Mouse (Mus musculus) forebrain, embryonic 16.5 days (tissue): ENCODE results near the gene Lcorl. TPM values are rescaled to one million over a fixed set of nuclear protein-coding genes. Genes with fewer than 3 reads are reported as not detected.

Source experiments
- ATAC-seq: fragments of 200-750 bp; cut with Nextera tagmentation; 2 replicates; pipeline ENCODE4 v1.8.0; 2017; ENCODE audit warnings: mild to moderate bottlenecking, moderate library complexity
- H3K27ac ChIP-seq: fragments of 300-500 bp; sonication (generic); 2 replicates; pipeline ENCODE4 v1.5.1; 2014; ENCODE audit warnings: low read length, control low read depth
- H3K27me3 ChIP-seq: fragments of 300-500 bp; sonication (generic); replicated peaks from 2 replicates; pipeline ENCODE4 v1.6.1; 2014; ENCODE audit warnings: low read length; ENCODE audit not compliant: control insufficient read depth, insufficient read depth
- H3K36me3 ChIP-seq: fragments of 300-500 bp; sonication (generic); 2 replicates; pipeline ENCODE4 v1.6.1; 2014; ENCODE audit not compliant: control insufficient read depth, insufficient read depth
- H3K4me1 ChIP-seq: fragments of 300-500 bp; sonication (generic); replicated peaks from 2 replicates; pipeline ENCODE4 v1.6.1; 2014; ENCODE audit warnings: low read length; ENCODE audit not compliant: control insufficient read depth, insufficient read depth
- H3K4me2 ChIP-seq: fragments of 300-500 bp; sonication (generic); 2 replicates; pipeline ENCODE4 v1.6.1; 2014; ENCODE audit warnings: mild to moderate bottlenecking, low read length, control low read depth
- H3K4me3 ChIP-seq: fragments of 300-500 bp; sonication (generic); replicated peaks from 2 replicates; pipeline ENCODE4 v1.5.1; 2014; ENCODE audit warnings: mild to moderate bottlenecking, low read length, control low read depth
- H3K9ac ChIP-seq: fragments of 300-500 bp; sonication (generic); replicated peaks from 2 replicates; pipeline ENCODE4 v1.6.1; 2014; ENCODE audit warnings: low read depth, low read length, control low read depth
- H3K9me3 ChIP-seq: fragments of 300-500 bp; sonication (generic); 2 replicates; pipeline ENCODE4 v1.6.1; 2016; ENCODE audit warnings: low read length; ENCODE audit not compliant: control insufficient read depth
- WGBS: fragments of 180-500 bp; shearing (Covaris S2); extraction: QIAGEN DNeasy Blood & Tissue Kit; methylation state at CpG from one replicate; pipeline ENCODE4 v1.1.7; 2014; 5-methylcytosine and 5-hydroxymethylcytosine counted together
- polyA plus RNA-seq: library from polyadenylated mRNA; unstranded; fragments of >200 nt; fragmentation: Nextera tagmentation; extraction: Ambion mirVana; gene quantifications from 2 replicates; pipeline ENCODE4 v1.2.1, GENCODE M21; 2015

Lcorl gene
- polyA plus RNA-seq, 1 experiment from 2014 or later: 56.4 TPM

GRCm38 (mm10) chr5:45737911-45738310 is 119.5 kb downstream of the Lcorl start:
- H3K27ac ChIP-seq: no peak overlapping the region
- no peak for ATAC-seq
- no peak overlapping the region for H3K4me2 ChIP-seq
- WGBS: 91% methylated on average over 1 of the region's 1 CpGs
- H3K9ac ChIP-seq: no peak overlapping the region
- H3K9me3 ChIP-seq: no peaks in the 10 kb centered on the region
- no peaks in the 10 kb centered on the region for H3K27me3 ChIP-seq
- H3K4me1 ChIP-seq: no peaks in the 10 kb centered on the region
- no peak overlapping the region for H3K4me3 ChIP-seq
- peaks cover 9% of the 10 kb centered on the region for H3K36me3 ChIP-seq

GRCm38 (mm10) chr5:45733751-45734150 is 123.7 kb downstream of the Lcorl start:
- WGBS: 92% methylated on average over 2 of the region's 2 CpGs
- no peaks in the 10 kb centered on the region for H3K4me1 ChIP-seq
- no peak for ATAC-seq

GRCm38 (mm10) chr5:45718848-45719488 is 138.4 kb downstream of the Lcorl start:
- no peak overlapping the region for H3K4me3 ChIP-seq
- WGBS: 96% methylated on average over 6 of the region's 6 CpGs

More at GRCm38 (mm10) chr5:45733751-45734150, 123.7 kb downstream of the Lcorl start:
- no peak overlapping the region for H3K4me2 ChIP-seq
- no peak overlapping the region for H3K4me3 ChIP-seq
- H3K27me3 ChIP-seq: no peaks in the 10 kb centered on the region
- H3K27ac ChIP-seq: no peak overlapping the region
- H3K9me3 ChIP-seq: no peaks in the 10 kb centered on the region
- no peak overlapping the region for H3K9ac ChIP-seq
- H3K36me3 ChIP-seq: peaks cover 7% of the 10 kb centered on the region; the same call in 1 of the 2 replicates

GRCm38 (mm10) chr5:45709653-45710052 is 147.8 kb downstream of the Lcorl start:
- H3K27ac ChIP-seq: no peak overlapping the region
- no peak overlapping the region for H3K4me2 ChIP-seq
- WGBS: 97% methylated on average over 2 of the region's 2 CpGs
- no peaks in the 10 kb centered on the region for H3K36me3 ChIP-seq
- H3K4me3 ChIP-seq: no peak overlapping the region
- no peak for ATAC-seq
- H3K9me3 ChIP-seq: no peaks in the 10 kb centered on the region
- H3K4me1 ChIP-seq: no peaks in the 10 kb centered on the region
- H3K9ac ChIP-seq: no peak overlapping the region
- no peaks in the 10 kb centered on the region for H3K27me3 ChIP-seq

More at GRCm38 (mm10) chr5:45718848-45719488, 138.4 kb downstream of the Lcorl start:
- Histone ChIP-seq H3K36me3 (no peaks in the 10 kb centered on the region), H3K9me3 (no peaks in the 10 kb centered on the region), H3K27me3 (no peaks in the 10 kb centered on the region), H3K4me1 (no peaks in the 10 kb centered on the region), H3K27ac (no peak overlapping the region), H3K4me2 (no peak overlapping the region), H3K9ac (no peak overlapping the region)
- no peak for ATAC-seq

GRCm38 (mm10) chr5:45706811-45707210 is 150.6 kb downstream of the Lcorl start:
- Histone ChIP-seq H3K4me1 (no peaks in the 10 kb centered on the region), H3K9ac (no peak overlapping the region), H3K4me2 (no peak overlapping the region), H3K9me3 (no peaks in the 10 kb centered on the region), H3K27ac (no peak overlapping the region), H3K27me3 (no peaks in the 10 kb centered on the region), H3K36me3 (peaks cover 2% of the 10 kb centered on the region; the same call in 1 of the 2 replicates), H3K4me3 (no peak overlapping the region)
- 95% methylated on average over 2 of the region's 2 CpGs for WGBS
- no peak for ATAC-seq

GRCm38 (mm10) chr5:45691678-45692077 is 165.7 kb downstream of the Lcorl start:
- Histone ChIP-seq H3K9ac (no peak overlapping the region), H3K27ac (no peak overlapping the region), H3K4me2 (no peak overlapping the region), H3K4me1 (no peaks in the 10 kb centered on the region), H3K4me3 (no peak overlapping the region), H3K27me3 (no peaks in the 10 kb centered on the region), H3K36me3 (no peaks in the 10 kb centered on the region; the same call in 1 of the 2 replicates), H3K9me3 (no peaks in the 10 kb centered on the region)
- no peak for ATAC-seq
- WGBS: 95% methylated on average over 6 of the region's 6 CpGs

GRCm38 (mm10) chr5:45690802-45691201 is 166.6 kb downstream of the Lcorl start:
- Histone ChIP-seq H3K4me1 (no peaks in the 10 kb centered on the region), H3K4me2 (no peak overlapping the region), H3K9me3 (no peaks in the 10 kb centered on the region), H3K9ac (no peak overlapping the region), H3K4me3 (no peak overlapping the region), H3K36me3 (no peaks in the 10 kb centered on the region), H3K27me3 (no peaks in the 10 kb centered on the region), H3K27ac (no peak overlapping the region)
- WGBS: 74% methylated on average over 2 of the region's 2 CpGs
- no peak for ATAC-seq

GRCm38 (mm10) chr5:45689152-45689551 is 168.3 kb downstream of the Lcorl start:
- no peaks in the 10 kb centered on the region for H3K9me3 ChIP-seq
- WGBS: 90% methylated on average over 4 of the region's 4 CpGs
- no peak overlapping the region for H3K27ac ChIP-seq
- H3K9ac ChIP-seq: no peak overlapping the region
- H3K4me2 ChIP-seq: no peak overlapping the region
- no peak overlapping the region for H3K4me3 ChIP-seq
- H3K36me3 ChIP-seq: no peaks in the 10 kb centered on the region
- no peaks in the 10 kb centered on the region for H3K27me3 ChIP-seq
- no peak for ATAC-seq
- no peaks in the 10 kb centered on the region for H3K4me1 ChIP-seq

- Histone ChIP-seq H3K27me3 (no peaks in the 10 kb centered on the region), H3K4me1 (no peaks in the 10 kb centered on the region), H3K36me3 (no peaks in the 10 kb centered on the region), H3K9ac (no peak overlapping the region), H3K4me2 (no peak overlapping the region), H3K4me3 (no peak overlapping the region), H3K27ac (no peak overlapping the region), H3K9me3 (no peaks in the 10 kb centered on the region)
- ATAC-seq: no peak
- 94% methylated on average over 3 of the region's 3 CpGs for WGBS
Measured at GRCm38 (mm10) chr5:45686223-45686622, 171.2 kb downstream of the Lcorl start.

GRCm38 (mm10) chr5:45685243-45685642 is 172.2 kb downstream of the Lcorl start:
- H3K4me1 ChIP-seq: no peaks in the 10 kb centered on the region
- WGBS: 98% methylated on average over 2 of the region's 2 CpGs
- no peak overlapping the region for H3K4me2 ChIP-seq
- H3K27ac ChIP-seq: no peak overlapping the region
- H3K9me3 ChIP-seq: no peaks in the 10 kb centered on the region
- H3K9ac ChIP-seq: no peak overlapping the region
- ATAC-seq: no peak
- no peaks in the 10 kb centered on the region for H3K36me3 ChIP-seq
- no peaks in the 10 kb centered on the region for H3K27me3 ChIP-seq
- no peak overlapping the region for H3K4me3 ChIP-seq
